Mouse (Mus musculus) ES-E14 (cell line): ENCODE measurements at regions not wholly inside any gene's neighbourhood (a gene's known extent, or its start where the extent isn't known, plus 50 kb on each side); places are given as distances from the start of the nearest gene placed in this dataset.

ENCODE experiments used
- DNase-seq: peaks from one replicate; pipeline ENCODE4 v3.0.0-alpha.2; 2013; ENCODE audit warnings: low read depth, low spot score
- H3K27ac ChIP-seq: 2 replicates; pipeline ENCODE4 v1.5.1; 2012; ENCODE audit warnings: low read depth, mild to moderate bottlenecking, low read length, moderate library complexity, mixed read lengths; ENCODE audit not compliant: poor library complexity, insufficient read depth, severe bottlenecking
- H3K36me3 ChIP-seq: 2 replicates; pipeline ENCODE4 v1.6.1; 2012; ENCODE audit warnings: mild to moderate bottlenecking, low read length, moderate library complexity, mixed read lengths; ENCODE audit not compliant: control insufficient read depth, poor library complexity, insufficient read depth, severe bottlenecking
- H3K4me1 ChIP-seq, 2 experiments: fragments of 150-350 bp in 1 of 2; sonication (generic) in 1 of 2; 2 replicates each; pipeline ENCODE4 v1.6.1; 2012; ENCODE audit warnings: low read length in 2 of 2, mild to moderate bottlenecking in 1 of 2, mixed read lengths in 1 of 2; ENCODE audit not compliant: control insufficient read depth in 2 of 2, insufficient read depth in 2 of 2, poor library complexity in 1 of 2
- H3K4me3 ChIP-seq, 2 experiments: fragments of 150-350 bp in 1 of 2; sonication (generic) in 1 of 2; 2 replicates each; pipeline ENCODE4 v1.5.1; 2012; ENCODE audit warnings: low read length in 2 of 2, low read depth in 1 of 2, mild to moderate bottlenecking in 1 of 2, mixed read lengths in 1 of 2; ENCODE audit not compliant: insufficient read depth in 1 of 2, poor library complexity in 1 of 2, severe bottlenecking in 1 of 2
- H3K9ac ChIP-seq: 2 replicates; pipeline ENCODE4 v1.6.1; 2012; ENCODE audit warnings: low read depth, mild to moderate bottlenecking, low read length, mixed read lengths; ENCODE audit not compliant: poor library complexity, insufficient read depth, severe bottlenecking
- H3K9me3 ChIP-seq: fragments of 150-350 bp; sonication (generic); 2 replicates; pipeline ENCODE4 v1.6.1; 2012; ENCODE audit warnings: low read depth, mild to moderate bottlenecking, low read length; ENCODE audit not compliant: control insufficient read depth, insufficient read depth
- CHD2 ChIP-seq: IDR thresholded peaks from 2 replicates; pipeline ENCODE4 v1.6.1; 2014; ENCODE audit warnings: mild to moderate bottlenecking, low read depth, low read length, inconsistent platforms
- HCFC1 ChIP-seq: IDR thresholded peaks from 2 replicates; pipeline ENCODE4 v1.6.1; 2012; ENCODE audit warnings: low read length, inconsistent platforms, borderline replicate concordance; ENCODE audit not compliant: insufficient read depth
- MAFK ChIP-seq: IDR thresholded peaks from 2 replicates; pipeline ENCODE4 v1.6.1; 2014; ENCODE audit warnings: mild to moderate bottlenecking, low read depth, low read length, inconsistent platforms; ENCODE audit not compliant: insufficient read depth
- ZC3H11A ChIP-seq: IDR thresholded peaks from 2 replicates; pipeline ENCODE4 v1.6.1; 2012; ENCODE audit warnings: low read depth, mild to moderate bottlenecking, inconsistent platforms, low read length, borderline replicate concordance
- ZNF384 ChIP-seq: IDR thresholded peaks from 2 replicates; pipeline ENCODE4 v1.6.1; 2012; ENCODE audit warnings: low read depth, low read length, inconsistent platforms
- in situ Hi-C, 2 experiments: fragments of 600-800 bp; cut with MboI; formaldehyde crosslinking; loops; one replicate each; pipeline ENCODE4 v1.15.1; 2025; ENCODE audit warnings: low sequenced_read_pairs in 2 of 2, inconsistent platforms in 1 of 2; ENCODE audit not compliant: unreplicated experiment in 2 of 2

- Histone ChIP-seq H3K9ac (no peak overlapping the region), H3K4me3 (no peak overlapping the region), H3K9me3 (no peaks in the 10 kb centered on the region), H3K27ac (no peak overlapping the region), H3K36me3 (no peaks in the 10 kb centered on the region), H3K4me1 (no peaks in the 10 kb centered on the region)
- no peak for DNase-seq
- in situ Hi-C loops = no loop called here
- TF ChIP-seq HCFC1 (no peak), ZC3H11A (no peak), MAFK (no peak), ZNF384 (no peak), CHD2 (no peak)
Measured at GRCm38 (mm10) chr7:111198608-111199355, 116.0 kb upstream of the Eif4g2 start.

DNA sequence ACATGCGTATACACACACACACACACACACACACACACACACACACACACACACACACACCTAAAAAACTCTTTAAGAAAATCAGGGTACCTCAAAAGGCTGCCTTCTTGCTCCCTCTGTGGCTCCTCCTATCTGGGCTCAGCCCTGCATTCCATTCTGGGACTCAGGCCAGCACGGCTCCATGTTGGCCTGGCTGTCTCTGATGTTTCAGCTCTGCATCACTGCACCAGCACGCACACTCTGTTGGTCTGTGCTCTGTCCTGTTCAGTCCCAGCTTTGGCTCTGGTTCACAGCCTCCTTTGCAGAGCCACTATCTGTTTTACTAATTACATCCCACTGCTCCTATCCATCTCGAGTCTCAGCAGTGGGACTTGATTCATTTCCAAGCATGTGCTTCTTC, 108.8 kb upstream of the Eif4g2 start:
- H3K36me3 ChIP-seq = no peaks in the 10 kb centered on the region
- in situ Hi-C loops = no loop called here
- no peak overlapping the region for H3K4me3 ChIP-seq
- no peak overlapping the region for H3K9ac ChIP-seq
- TF ChIP-seq CHD2 (no peak), ZNF384 (no peak), ZC3H11A (no peak), HCFC1 (no peak), MAFK (no peak)
- DNase-seq = no peak
- no peak overlapping the region for H3K27ac ChIP-seq
- no peaks in the 10 kb centered on the region for H3K9me3 ChIP-seq
- H3K4me1 ChIP-seq = no peaks in the 10 kb centered on the region

DNA sequence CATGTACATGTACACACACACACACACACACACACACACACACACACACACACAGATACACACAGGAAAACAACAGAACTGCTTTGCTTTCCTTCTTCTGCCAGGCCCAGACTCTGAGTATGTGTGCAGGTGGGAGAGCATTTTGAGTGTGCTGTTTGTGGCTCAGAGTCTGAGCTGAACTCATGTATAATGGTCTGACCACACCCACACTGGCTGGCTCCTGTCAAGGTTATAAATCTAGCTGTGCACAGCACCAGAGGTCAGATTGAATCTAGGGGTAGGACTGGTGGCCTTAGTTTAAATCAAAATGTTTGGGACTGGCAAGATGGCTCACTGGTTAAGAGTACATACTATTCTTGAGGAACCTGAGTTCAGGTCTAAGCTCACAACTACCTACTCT, 108.4 kb upstream of the Eif4g2 start:
- Histone ChIP-seq H3K9ac (no peak overlapping the region), H3K4me3 (no peak overlapping the region), H3K36me3 (no peaks in the 10 kb centered on the region), H3K9me3 (no peaks in the 10 kb centered on the region), H3K27ac (no peak overlapping the region), H3K4me1 (no peaks in the 10 kb centered on the region)
- in situ Hi-C loops = no loop called here
- DNase-seq = no peak
- TF ChIP-seq CHD2 (no peak), ZC3H11A (no peak), HCFC1 (no peak), MAFK (no peak), ZNF384 (no peak)

GRCm38 (mm10) chr7:111189731-111190130, 106.9 kb upstream of the Eif4g2 start:
- in situ Hi-C loops = no loop called here
- no peak for DNase-seq
- no peaks in the 10 kb centered on the region for H3K36me3 ChIP-seq
- H3K9me3 ChIP-seq = no peaks in the 10 kb centered on the region
- no peaks in the 10 kb centered on the region for H3K4me1 ChIP-seq
- H3K9ac ChIP-seq = no peak overlapping the region
- TF ChIP-seq ZC3H11A (no peak), MAFK (no peak), ZNF384 (no peak), HCFC1 (no peak), CHD2 (no peak)
- H3K27ac ChIP-seq = no peak overlapping the region
- no peak overlapping the region for H3K4me3 ChIP-seq

DNA sequence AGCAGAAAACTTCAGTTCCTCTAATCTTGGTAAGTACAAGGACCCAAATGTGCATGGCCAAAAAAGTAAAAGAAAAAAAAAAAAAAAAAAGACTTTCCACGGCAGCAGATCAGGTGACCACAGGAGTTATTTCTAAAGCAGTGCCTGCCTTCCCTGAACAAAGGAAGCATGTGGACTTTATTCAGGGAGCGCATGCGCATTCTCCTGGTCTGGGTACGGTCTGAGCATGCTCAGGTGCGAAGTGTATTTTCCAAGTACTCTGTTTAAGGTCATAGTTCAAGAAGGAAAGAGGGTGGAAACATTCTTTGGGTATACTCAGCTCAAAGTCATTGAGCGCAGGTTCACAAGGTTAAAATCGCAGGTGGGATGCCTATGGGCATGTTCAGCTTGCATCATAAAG, 103.1 kb upstream of the Eif4g2 start:
- H3K9me3 ChIP-seq = no peaks in the 10 kb centered on the region
- no peak overlapping the region for H3K9ac ChIP-seq
- no peak overlapping the region for H3K4me3 ChIP-seq
- no peak for DNase-seq
- in situ Hi-C loops = no loop called here
- no peaks in the 10 kb centered on the region for H3K4me1 ChIP-seq
- no peak overlapping the region for H3K27ac ChIP-seq
- TF ChIP-seq HCFC1 (no peak), ZNF384 (peak; percentile 45; the same call in 1 of the 2 replicates)
- no peaks in the 10 kb centered on the region for H3K36me3 ChIP-seq
